Mouse (Mus musculus) intestine, embryonic 16.5 days (tissue): ENCODE data around the gene Uckl1. TPM values are rescaled to one million over a fixed set of nuclear protein-coding genes. Genes with fewer than 3 reads are reported as not detected.

ENCODE experiments used
- ATAC-seq: fragments of 200-750 bp; cut with Nextera tagmentation; 2 replicates; pipeline ENCODE4 v1.8.0; 2017; ENCODE audit warnings: moderate TSS enrichment, moderate library complexity
- H3K27ac ChIP-seq: fragments of 300-500 bp; sonication (generic); 2 replicates; pipeline ENCODE4 v1.5.1; 2014; ENCODE audit warnings: mild to moderate bottlenecking, low read length
- H3K27me3 ChIP-seq: fragments of 300-500 bp; sonication (generic); replicated peaks from 2 replicates; pipeline ENCODE4 v1.6.1; 2014; ENCODE audit warnings: low read length, control low read depth, mixed read lengths; ENCODE audit not compliant: control insufficient read depth, insufficient read depth
- H3K36me3 ChIP-seq: fragments of 300-500 bp; sonication (generic); 2 replicates; pipeline ENCODE4 v1.6.1; 2014; ENCODE audit warnings: low read length, control low read depth; ENCODE audit not compliant: control insufficient read depth, insufficient read depth
- H3K4me1 ChIP-seq: fragments of 300-500 bp; sonication (generic); 2 replicates; pipeline ENCODE4 v1.6.1; 2014; ENCODE audit warnings: low read length, control low read depth, mixed read lengths; ENCODE audit not compliant: control insufficient read depth, insufficient read depth
- H3K4me2 ChIP-seq: fragments of 300-500 bp; sonication (generic); 2 replicates; pipeline ENCODE4 v1.6.1; 2014; ENCODE audit warnings: low read depth, low read length, control low read depth
- H3K4me3 ChIP-seq: fragments of 300-500 bp; sonication (generic); 2 replicates; pipeline ENCODE4 v1.5.1; 2014; ENCODE audit warnings: mild to moderate bottlenecking, low read length
- H3K9ac ChIP-seq: fragments of 300-500 bp; sonication (generic); 2 replicates; pipeline ENCODE4 v1.6.1; 2014; ENCODE audit warnings: low read depth, low read length
- H3K9me3 ChIP-seq: fragments of 300-500 bp; sonication (generic); 2 replicates; pipeline ENCODE4 v1.6.1; 2016; ENCODE audit warnings: low read length, control low read depth; ENCODE audit not compliant: control insufficient read depth
- WGBS: fragments of 180-500 bp; shearing (Covaris S2); extraction: QIAGEN DNeasy Blood & Tissue Kit; methylation state at CpG from one replicate; pipeline ENCODE4 v1.1.7; 2014; 5-methylcytosine and 5-hydroxymethylcytosine counted together
- polyA plus RNA-seq: library from polyadenylated mRNA; unstranded; fragments of >200 nt; fragmentation: Nextera tagmentation; extraction: Ambion mirVana; gene quantifications from 2 replicates; pipeline ENCODE4 v1.2.1, GENCODE M21; 2015

Uckl1 gene
- polyA plus RNA-seq, 1 experiment from 2014 or later, result 78.0 TPM

DNA sequence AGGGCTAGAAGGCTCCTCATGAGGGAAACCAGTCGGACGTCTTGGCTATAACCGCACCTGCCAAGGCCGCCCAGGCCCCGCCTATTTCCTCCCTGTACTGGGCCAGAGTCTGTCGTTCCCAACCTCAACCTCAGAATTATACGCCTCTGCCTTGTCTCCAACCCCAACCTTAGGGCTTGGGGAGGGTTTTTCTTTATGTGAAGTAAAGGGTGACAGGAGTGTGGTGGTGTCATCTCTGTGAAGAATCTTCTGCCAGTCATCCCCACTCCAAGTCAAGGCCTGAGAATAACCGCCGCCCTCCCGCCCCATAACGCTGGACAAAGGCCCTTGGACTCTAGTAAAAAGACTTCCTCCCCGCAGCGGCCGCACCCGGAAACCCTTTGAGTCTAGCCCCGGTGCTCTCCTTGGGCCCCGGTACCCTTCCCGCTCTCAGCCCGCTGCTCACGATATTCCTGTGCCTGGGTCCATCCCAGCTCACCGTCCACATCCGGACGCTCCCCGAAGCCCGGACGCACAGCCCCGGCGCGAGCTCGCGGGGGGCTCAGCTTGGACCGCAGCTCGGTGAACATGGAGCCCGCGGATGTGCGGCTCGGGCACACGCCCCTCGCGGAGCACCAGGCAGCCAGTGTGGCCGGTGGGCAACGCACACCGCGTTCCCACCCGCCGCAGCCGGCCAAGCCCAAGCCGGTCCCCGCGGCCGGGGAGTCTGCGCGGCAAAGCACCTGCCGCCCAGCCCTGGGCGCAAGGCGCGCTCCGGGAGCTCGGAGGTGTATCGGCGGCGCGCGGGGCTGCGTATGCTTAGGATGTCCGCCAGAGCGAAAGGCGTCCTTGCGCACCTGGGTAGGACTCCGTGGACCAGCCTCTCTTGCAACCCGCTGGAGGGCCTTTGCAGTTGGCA, 14.0 kb upstream of the Uckl1 start, which contains the start of gene Samd10:
TSS of gene Samd10 (minus strand) at position 759 of the 898 bp plus-strand sequence.
- H3K36me3 ChIP-seq, result 0 out of 2 replicates have a peak, but pooled peaks cover 2% of the 10 kb centered on the region
- peak within 1 kb of the TSS; percentile 87 for H3K9ac ChIP-seq
- WGBS, result 2% methylated on average over 71 of the region's 71 CpGs
- H3K27me3 ChIP-seq, result no peaks in the 10 kb centered on the region
- peaks cover 22% of the 10 kb centered on the region for H3K4me1 ChIP-seq
- peak within 1 kb of the TSS; percentile 71 for H3K4me3 ChIP-seq
- H3K27ac ChIP-seq, result peak within 1 kb of the TSS; percentile 94
- H3K4me2 ChIP-seq, result peak within 1 kb of the TSS; percentile 85
- no peaks in the 10 kb centered on the region for H3K9me3 ChIP-seq
- ATAC-seq, result peak; percentile 65

DNA sequence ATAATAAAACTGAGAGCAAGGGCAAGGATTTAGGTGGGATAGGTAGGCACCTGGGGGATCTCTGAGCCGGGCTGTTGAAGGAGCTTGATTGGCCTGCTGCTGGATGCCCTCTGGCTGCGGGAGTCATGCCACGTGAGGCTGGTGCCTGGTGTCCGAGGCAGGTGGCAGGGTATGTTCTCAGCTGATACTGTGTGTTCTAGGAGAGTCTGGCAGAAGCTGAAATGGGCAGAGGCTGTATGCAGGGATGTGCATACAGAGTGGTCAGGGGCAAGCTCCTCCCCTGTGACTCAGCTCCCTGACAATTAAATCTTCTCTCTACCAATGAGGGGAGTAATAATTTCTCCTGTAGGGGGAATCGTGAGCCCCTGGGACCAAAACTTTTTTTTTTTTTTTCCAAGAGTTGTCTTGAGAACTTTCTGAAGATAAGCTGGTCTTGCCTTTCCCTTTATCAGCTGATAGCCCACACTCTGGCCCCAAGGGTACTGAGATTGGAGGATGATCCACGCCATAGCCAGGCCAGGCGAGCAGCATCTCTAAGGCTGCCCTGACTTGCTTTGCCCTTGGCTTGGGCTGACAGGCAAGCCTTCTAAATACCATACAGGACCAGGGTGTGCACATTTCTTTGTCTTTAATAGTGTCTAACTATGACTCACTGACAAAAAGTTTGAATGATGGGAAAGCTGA, 12.8 kb upstream of the Uckl1 start:
- H3K27ac ChIP-seq, result 0 out of 2 replicates have a peak overlapping the region, but pooled peaks have one; percentile 3
- H3K4me3 ChIP-seq, result no peak overlapping the region
- H3K9me3 ChIP-seq, result no peaks in the 10 kb centered on the region
- H3K4me1 ChIP-seq, result peaks cover 20% of the 10 kb centered on the region
- no peak overlapping the region for H3K4me2 ChIP-seq
- H3K9ac ChIP-seq, result no peak overlapping the region
- no peak for ATAC-seq
- H3K36me3 ChIP-seq, result 0 out of 2 replicates have a peak, but pooled peaks cover 2% of the 10 kb centered on the region
- H3K27me3 ChIP-seq, result no peaks in the 10 kb centered on the region
- 63% methylated on average over 7 of the region's 7 CpGs for WGBS

DNA sequence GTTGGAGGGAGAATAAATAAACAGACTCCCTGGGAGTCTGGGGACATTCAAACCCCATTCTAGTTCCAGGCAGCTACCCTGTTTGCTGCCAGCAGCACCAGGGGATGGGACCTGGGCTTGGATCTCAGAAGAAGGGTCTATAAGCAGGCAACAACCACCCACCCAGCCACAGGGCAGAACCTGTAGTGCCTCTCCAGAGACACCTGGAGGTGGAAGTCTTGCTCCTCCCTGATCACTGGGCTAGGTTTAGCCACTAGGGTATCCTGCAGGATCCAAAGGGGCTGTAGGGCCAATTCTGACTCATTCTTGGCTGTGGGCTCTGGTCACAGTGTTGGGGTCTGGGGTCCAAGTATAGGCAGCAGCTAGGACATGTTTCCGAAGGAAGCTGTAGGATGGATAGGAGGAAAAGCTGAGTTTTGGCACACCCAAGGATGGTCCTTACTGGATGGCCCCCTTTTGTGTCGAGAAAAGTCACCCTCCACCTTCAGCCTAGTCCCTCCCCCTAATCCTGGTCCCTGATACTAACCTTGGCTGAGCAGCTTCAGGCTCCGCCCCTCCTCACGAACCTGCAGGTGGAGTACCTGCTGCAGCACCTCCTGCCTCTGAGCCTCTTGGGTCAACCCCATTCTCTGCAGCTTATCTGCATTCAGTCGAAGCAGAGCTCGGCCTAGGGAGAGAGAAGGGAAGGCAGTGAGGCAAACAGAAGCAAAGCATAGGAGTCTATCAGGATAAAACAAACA, 11.7 kb upstream of the Uckl1 start:
- WGBS, result 48% methylated on average over 6 of the region's 6 CpGs
- no peaks in the 10 kb centered on the region for H3K27me3 ChIP-seq
- no peak overlapping the region for H3K27ac ChIP-seq

DNA sequence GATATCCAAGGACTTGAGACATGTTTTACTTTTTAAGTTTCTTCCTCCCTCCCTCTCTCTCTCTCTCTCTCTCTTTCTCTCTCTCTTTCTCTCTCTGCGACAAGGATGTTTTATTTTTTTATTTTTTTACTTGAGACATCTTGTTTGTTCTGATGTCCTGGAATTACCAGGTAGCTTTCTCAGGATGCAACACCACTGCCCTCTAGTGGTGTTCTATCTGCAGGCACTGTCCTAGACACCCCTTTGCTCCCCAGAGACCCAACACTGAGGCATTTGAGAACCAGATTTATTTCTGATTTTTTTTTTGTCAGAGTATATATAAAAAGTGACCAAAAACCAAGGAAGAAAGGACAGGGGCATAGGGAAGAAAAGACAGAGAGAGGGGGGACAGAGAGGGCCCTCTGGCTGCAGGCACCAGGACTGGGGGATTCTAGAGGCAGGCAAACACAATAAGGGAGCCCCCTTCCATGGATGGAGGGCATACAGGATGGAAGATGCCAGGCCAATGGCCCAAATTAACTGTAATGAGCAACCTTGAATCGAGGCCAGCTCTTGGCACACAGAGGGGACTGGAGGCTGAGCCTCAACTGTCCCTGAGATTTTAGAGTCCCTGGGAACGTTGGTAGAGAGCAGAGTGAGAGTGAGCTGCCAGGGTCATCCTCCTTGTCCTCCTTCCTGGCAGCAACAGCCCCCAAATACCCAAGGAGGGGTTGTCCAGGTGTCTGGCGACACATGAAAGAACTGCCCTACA, 10.4 kb upstream of the Uckl1 start:
- Histone ChIP-seq H3K27me3 (no peaks in the 10 kb centered on the region), H3K36me3 (0 out of 2 replicates have a peak, but pooled peaks cover 2% of the 10 kb centered on the region), H3K9me3 (no peaks in the 10 kb centered on the region), H3K4me3 (no peak overlapping the region), H3K27ac (no peak overlapping the region), H3K4me1 (peaks cover 14% of the 10 kb centered on the region), H3K9ac (no peak overlapping the region), H3K4me2 (no peak overlapping the region)
- 73% methylated on average over 4 of the region's 4 CpGs for WGBS
- no peak for ATAC-seq

More for the DNA sequence above, 11.7 kb upstream of the Uckl1 start:
- Histone ChIP-seq H3K9me3 (no peaks in the 10 kb centered on the region), H3K4me1 (peaks cover 17% of the 10 kb centered on the region), H3K9ac (0 out of 2 replicates have a peak overlapping the region, but pooled peaks have one; percentile 10), H3K36me3 (0 out of 2 replicates have a peak, but pooled peaks cover 2% of the 10 kb centered on the region), H3K4me2 (no peak overlapping the region), H3K4me3 (no peak overlapping the region)
- ATAC-seq, result no peak

DNA sequence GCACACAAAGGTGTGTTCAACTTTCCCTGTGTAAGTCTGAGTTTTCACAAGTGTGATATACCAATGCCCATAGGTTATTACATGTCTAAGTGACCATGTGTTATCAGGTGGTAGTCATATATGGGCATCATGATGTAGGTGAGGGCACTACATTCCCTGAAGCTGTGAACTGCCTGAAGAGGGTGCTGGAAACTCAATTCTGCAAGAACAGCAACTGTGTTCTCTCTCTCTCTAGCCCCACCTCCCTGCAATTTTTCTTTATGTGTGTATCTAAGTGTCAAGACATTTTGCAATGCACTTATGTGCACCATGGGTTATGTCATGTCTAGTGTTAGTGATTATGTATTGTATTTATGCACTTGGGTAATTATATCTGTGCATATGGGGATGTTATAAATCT, 9.2 kb upstream of the Uckl1 start:
- Histone ChIP-seq H3K4me1 (peaks cover 14% of the 10 kb centered on the region), H3K27ac (no peak overlapping the region), H3K4me3 (no peak overlapping the region), H3K27me3 (no peaks in the 10 kb centered on the region), H3K9me3 (no peaks in the 10 kb centered on the region), H3K36me3 (peaks cover 7% of the 10 kb centered on the region; the same call in 1 of the 2 replicates), H3K9ac (no peak overlapping the region), H3K4me2 (no peak overlapping the region)
- ATAC-seq, result no peak

DNA sequence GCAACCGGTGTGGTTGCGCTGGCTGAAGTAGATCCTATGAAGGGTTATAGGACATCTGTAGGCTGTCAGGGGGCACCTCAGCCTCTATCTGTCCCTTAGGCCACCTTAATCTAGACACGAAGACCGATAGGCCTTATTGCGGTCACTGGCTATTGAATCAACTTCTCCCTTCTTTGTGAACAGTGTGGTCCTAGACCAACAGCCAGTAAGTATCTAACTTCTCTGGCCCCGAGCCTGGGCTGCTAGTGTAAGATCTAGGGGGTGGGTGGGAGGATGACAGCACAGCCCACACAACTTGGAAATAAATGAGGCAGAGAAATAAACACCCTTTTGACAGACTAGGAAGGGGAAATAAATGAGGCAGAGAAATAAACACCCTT, 8.3 kb upstream of the Uckl1 start:
- Histone ChIP-seq H3K27ac (peak overlapping the region; percentile 87), H3K4me3 (peak overlapping the region; percentile 93), H3K4me1 (peaks cover 12% of the 10 kb centered on the region), H3K36me3 (peaks cover 12% of the 10 kb centered on the region; the same call in 1 of the 2 replicates), H3K27me3 (no peaks in the 10 kb centered on the region), H3K9ac (peak overlapping the region; percentile 94), H3K9me3 (no peaks in the 10 kb centered on the region), H3K4me2 (peak overlapping the region; percentile 84)
- 9% methylated on average over 6 of the region's 6 CpGs for WGBS
- peak; percentile 16 for ATAC-seq

DNA sequence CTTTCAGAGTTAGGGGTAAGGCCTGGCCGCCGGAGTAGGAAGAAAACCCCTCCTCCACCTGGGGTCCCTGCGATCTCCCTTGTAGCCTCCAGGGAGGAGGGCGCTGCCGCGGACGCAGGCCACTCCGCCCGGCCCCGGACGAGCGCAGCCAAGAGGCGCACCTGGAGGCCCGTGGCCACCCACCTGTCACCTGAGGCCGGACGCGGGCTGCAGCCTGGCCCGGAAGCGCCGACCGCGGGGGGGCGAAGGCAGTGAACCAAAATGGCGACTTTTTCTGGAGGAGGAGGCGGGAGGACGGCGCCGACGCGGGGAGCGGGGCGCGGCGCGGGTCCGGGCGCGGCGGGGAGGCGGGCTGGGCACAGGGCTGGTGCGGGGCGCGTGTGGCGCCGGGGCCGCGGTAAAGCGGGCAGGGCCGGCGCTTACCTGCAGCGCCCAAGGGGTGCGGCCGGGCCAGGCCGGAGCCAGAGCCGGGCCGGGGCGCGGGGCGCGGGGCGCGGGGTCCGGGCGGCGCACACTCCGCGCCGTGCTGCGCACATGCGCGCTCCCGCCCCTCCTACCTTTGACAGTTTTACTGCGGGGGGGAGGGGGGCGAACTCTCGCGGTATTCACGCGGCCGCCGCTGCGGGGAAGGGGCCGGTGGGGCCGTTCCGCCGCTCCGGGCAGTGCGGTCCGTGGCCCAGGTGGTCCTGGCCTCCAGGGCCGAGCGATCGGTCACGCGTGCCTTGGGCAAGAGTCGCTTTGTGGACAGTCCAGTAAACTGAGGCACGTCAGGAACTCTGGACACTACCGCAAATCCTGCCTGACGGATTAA, 7.7 kb upstream of the Uckl1 start, which contains the start of gene Zfp512b:
TSS of gene Zfp512b (minus strand) at position 573 of the 811 bp plus-strand sequence.
- Histone ChIP-seq H3K27ac (peak within 1 kb of the TSS; percentile 87), H3K4me1 (peaks cover 8% of the 10 kb centered on the region), H3K9me3 (no peaks in the 10 kb centered on the region), H3K4me2 (peak within 1 kb of the TSS; percentile 84), H3K9ac (peak within 1 kb of the TSS; percentile 94), H3K27me3 (no peaks in the 10 kb centered on the region), H3K36me3 (peaks cover 12% of the 10 kb centered on the region; the same call in 1 of the 2 replicates), H3K4me3 (peak within 1 kb of the TSS; percentile 93)
- under 1% methylated on average over 96 of the region's 97 CpGs for WGBS
- peak; percentile 77 for ATAC-seq

DNA sequence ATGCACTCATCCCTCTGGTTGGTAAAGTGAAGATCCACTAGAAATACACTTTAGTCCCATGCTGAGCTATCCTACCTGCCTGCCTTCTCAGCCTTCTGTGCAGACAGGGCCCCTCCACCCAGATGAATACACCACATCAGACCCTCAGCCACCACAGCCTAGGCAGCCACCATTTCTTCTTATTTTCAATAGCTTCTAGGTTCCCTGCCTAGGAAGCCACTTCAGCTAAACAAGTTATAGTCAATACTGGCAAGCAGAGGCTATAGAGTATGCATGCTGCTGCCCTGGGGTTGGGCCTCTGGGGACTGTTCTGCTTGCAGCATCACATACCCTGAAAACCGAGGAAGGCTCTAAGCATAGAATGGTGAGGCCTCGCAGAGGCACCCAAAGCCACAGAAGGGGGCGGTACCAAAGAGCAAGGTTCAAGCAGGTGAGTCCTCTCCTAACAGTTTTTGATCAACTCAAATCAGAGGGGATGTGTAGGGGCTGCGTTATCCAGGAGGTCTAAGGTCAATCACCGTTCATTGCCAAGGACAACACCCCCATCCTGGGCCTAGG, 6.9 kb upstream of the Uckl1 start, which contains the start of gene Prpf6:
TSS of gene Prpf6 (plus strand) at position 341 of the 558 bp plus-strand sequence.
- WGBS, result 12% methylated on average over 5 of the region's 5 CpGs
- H3K9ac ChIP-seq, result peak within 1 kb of the TSS; percentile 94

More for the DNA sequence above, 6.9 kb upstream of the Uckl1 start, which contains the start of gene Prpf6:
- ATAC-seq, result peak; percentile 52
- Histone ChIP-seq H3K27me3 (no peaks in the 10 kb centered on the region), H3K4me2 (peak within 1 kb of the TSS; percentile 84), H3K9me3 (no peaks in the 10 kb centered on the region), H3K36me3 (peaks cover 14% of the 10 kb centered on the region; the same call in 1 of the 2 replicates), H3K4me1 (peaks cover 8% of the 10 kb centered on the region), H3K27ac (peak within 1 kb of the TSS; percentile 87), H3K4me3 (peak within 1 kb of the TSS; percentile 93)
